Mouse (Mus musculus): ENCODE data around the gene Susd1.

DNA sequence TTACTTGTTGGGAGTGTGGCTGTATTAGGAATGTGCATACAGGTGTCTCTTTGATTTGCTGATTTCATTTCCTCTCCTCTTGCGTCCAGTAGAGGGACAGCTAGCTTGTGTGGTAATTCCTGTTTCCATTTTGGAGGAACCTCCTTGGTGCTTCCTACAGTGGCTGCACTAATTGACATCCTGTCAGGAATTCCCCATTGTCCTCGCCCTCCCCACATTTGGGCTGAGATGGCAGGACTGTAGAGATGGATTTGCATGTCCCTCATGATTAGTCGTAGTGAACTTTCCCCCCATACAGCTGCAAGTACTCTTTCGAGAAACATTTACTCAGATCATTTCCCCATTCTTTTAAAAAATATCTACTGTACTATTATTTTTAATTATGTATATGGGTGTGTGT is 30.7 kb downstream of the Susd1 start:
- TF ChIP-seq CTCF (IDR thresholded peaks at IDR 0.05; ENCODE audit: extremely low read depth, insufficient read depth, insufficient read length, insufficient replicate concordance) (no peak), POLR2A (IDR thresholded peaks at IDR 0.05; ENCODE audit: low read depth, low read length) (no peak)

All from spleen, adult 2 months (tissue).